Mouse (Mus musculus) MEL (cell line): ENCODE data around the gene Gmpr2.

Source experiments
- CTCF ChIP-seq, 3 experiments: IDR thresholded peaks in 2 of 3; conservative IDR thresholded peaks in 1 of 3; 2 replicates each; pipeline ENCODE4 v1.5.1; 2011 to 2012; ENCODE audit warnings: low read length in 3 of 3, low read depth in 2 of 3, mild to moderate bottlenecking in 2 of 3, improper control_type of control experiment in 1 of 3, inconsistent platforms in 1 of 3, mixed read lengths in 1 of 3, moderate library complexity in 1 of 3; ENCODE audit not compliant: control insufficient read depth in 1 of 3, insufficient read depth in 1 of 3, poor library complexity in 1 of 3, severe bottlenecking in 1 of 3
- E2F4 ChIP-seq: IDR thresholded peaks from 2 replicates; pipeline ENCODE4 v1.6.1; 2011; ENCODE audit warnings: low read depth, low read length, improper control_type of control experiment, borderline replicate concordance
- GATA1 ChIP-seq: IDR thresholded peaks from 2 replicates; pipeline ENCODE4 v1.6.1; 2011; ENCODE audit warnings: low read depth, low read length, improper control_type of control experiment
- RCOR1 ChIP-seq: IDR thresholded peaks from 2 replicates; pipeline ENCODE4 v1.6.1; 2012; ENCODE audit warnings: low read depth, mild to moderate bottlenecking, inconsistent platforms, low read length, improper control_type of control experiment
- UBTF ChIP-seq: IDR thresholded peaks from 2 replicates; pipeline ENCODE4 v1.6.1; 2012; ENCODE audit warnings: low read depth, mild to moderate bottlenecking, inconsistent platforms, low read length, improper control_type of control experiment, moderate library complexity, borderline replicate concordance; ENCODE audit not compliant: insufficient read depth

GRCm38 (mm10) chr14:55727889-55728685, 56.3 kb downstream of the Gmpr2 start:
- no peak for TF ChIP-seq CTCF (IDR thresholded peaks at IDR 0.05 in 2 of 3, conservative IDR thresholded peaks at IDR 0.05 in 1 of 3; ENCODE audit: control insufficient read depth in 1 of 3, insufficient read depth in 1 of 3, low read depth in 2 of 3, low read length in 3 of 3, poor library complexity in 1 of 3, severe bottlenecking in 1 of 3)
- TF ChIP-seq GATA1 = no peak
- no peak for TF ChIP-seq UBTF
- no peak for TF ChIP-seq RCOR1
- TF ChIP-seq E2F4 = no peak
